Mouse (Mus musculus) liver, postnatal 0 days (tissue): Measurements from ENCODE around the gene Atp5s.

Source experiments
- CTCF ChIP-seq: sonication (generic); IDR thresholded peaks from 2 replicates; pipeline ENCODE4 v1.5.1; 2016; ENCODE audit warnings: antibody characterized with exemption, low read depth
- EP300 ChIP-seq: IDR thresholded peaks from 2 replicates; pipeline ENCODE4 v1.6.1; 2016; ENCODE audit warnings: antibody characterized with exemption, low read depth, mild to moderate bottlenecking

DNA sequence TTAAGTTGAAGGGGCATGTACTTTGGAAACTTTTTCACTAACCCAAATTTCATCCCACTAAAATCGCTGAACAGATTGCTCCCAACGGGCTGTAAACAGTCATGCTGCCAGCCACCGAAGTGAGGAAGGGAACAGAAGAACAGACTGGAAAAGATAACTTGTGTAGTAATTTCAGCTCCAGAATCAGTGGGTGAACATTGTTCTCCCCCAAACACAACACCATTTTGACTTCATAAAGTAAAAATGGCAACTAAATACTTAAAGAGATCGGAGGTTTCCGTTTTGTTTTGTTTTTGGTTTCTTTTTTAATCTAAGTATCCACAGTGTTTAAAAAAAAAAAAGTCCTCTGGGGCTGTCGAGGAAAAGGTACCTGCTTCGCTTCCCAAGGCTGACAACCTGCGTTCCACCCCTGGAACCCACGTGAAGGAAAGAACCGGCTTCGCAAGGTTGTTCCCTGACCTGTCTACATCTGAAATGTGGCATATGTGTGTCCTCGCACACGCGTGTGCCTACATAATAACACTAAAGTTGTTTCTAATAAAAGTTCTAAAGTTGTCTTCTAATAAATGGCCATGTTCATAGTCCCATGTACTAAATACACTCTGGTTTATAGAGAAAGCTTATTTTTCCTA, 41.8 kb upstream of the Atp5s start:
- TF ChIP-seq EP300: no peak
- no peak for TF ChIP-seq CTCF
